Mouse (Mus musculus): Measurements from ENCODE around the gene Atox1. TPM values are rescaled to one million over a fixed set of nuclear protein-coding genes. Genes with fewer than 3 reads are reported as not detected.
A peak's percentile ranks its signal among the peaks of the same experiment; 100 is the strongest.

Atox1 gene
- polyA plus RNA-seq, 1 experiment, result 243 TPM

GRCm38 (mm10) chr11:55458501-55458900 lies 2.5 kb downstream of the Atox1 start:
- no peak overlapping the region for H3K4me3 ChIP-seq (replicated peaks; ENCODE audit: extremely low read depth, low read depth, low read length)
- no peak for DNase-seq
- H3K4me1 ChIP-seq (ENCODE audit: control insufficient read depth, insufficient read depth, low read length), result peaks cover 2% of the 10 kb centered on the region; the same call in 1 of the 2 replicates
- WGBS, result 56% methylated on average over 4 of the region's 4 CpGs
- no peak for TF ChIP-seq POLR2A (IDR thresholded peaks at IDR 0.05; ENCODE audit: borderline replicate concordance, extremely low read depth, low read depth, low read length)
- TF ChIP-seq CTCF (IDR thresholded peaks at IDR 0.05; ENCODE audit: insufficient read depth, low read length), result no peak

GRCm38 (mm10) chr11:55455166-55455565 lies 5.9 kb downstream of the Atox1 start:
- DNase-seq, result no peak
- H3K4me3 ChIP-seq (replicated peaks; ENCODE audit: extremely low read depth, low read depth, low read length), result no peak overlapping the region
- no peak for TF ChIP-seq POLR2A (IDR thresholded peaks at IDR 0.05; ENCODE audit: borderline replicate concordance, extremely low read depth, low read depth, low read length)
- TF ChIP-seq CTCF (IDR thresholded peaks at IDR 0.05; ENCODE audit: insufficient read depth, low read length), result no peak
- H3K4me1 ChIP-seq (ENCODE audit: control insufficient read depth, insufficient read depth, low read length), result peaks cover 2% of the 10 kb centered on the region; the same call in 1 of the 2 replicates
- 58% methylated on average over 2 of the region's 2 CpGs for WGBS

- peaks cover 6% of the 10 kb centered on the region; the same call in 1 of the 2 replicates for H3K4me1 ChIP-seq (ENCODE audit: control insufficient read depth, insufficient read depth, low read length)
- H3K4me3 ChIP-seq (replicated peaks; ENCODE audit: extremely low read depth, low read depth, low read length), result no peak overlapping the region
- WGBS, result 54% methylated on average over 4 of the region's 4 CpGs
- no peak for DNase-seq
- TF ChIP-seq POLR2A (IDR thresholded peaks at IDR 0.05; ENCODE audit: borderline replicate concordance, extremely low read depth, low read depth, low read length) (no peak), CTCF (IDR thresholded peaks at IDR 0.05; ENCODE audit: insufficient read depth, low read length) (no peak)
These were observed 7.4 kb downstream of the Atox1 start for GRCm38 (mm10) chr11:55453640-55454039.

GRCm38 (mm10) chr11:55450311-55450710 lies 10.7 kb downstream of the Atox1 start:
- 55% methylated on average over 4 of the region's 4 CpGs for WGBS
- Histone ChIP-seq H3K4me1 (ENCODE audit: control insufficient read depth, insufficient read depth, low read length) (peaks cover 9% of the 10 kb centered on the region; the same call in 1 of the 2 replicates), H3K4me3 (replicated peaks; ENCODE audit: extremely low read depth, low read depth, low read length) (no peak overlapping the region)
- TF ChIP-seq POLR2A (IDR thresholded peaks at IDR 0.05; ENCODE audit: borderline replicate concordance, extremely low read depth, low read depth, low read length) (no peak), CTCF (IDR thresholded peaks at IDR 0.05; ENCODE audit: insufficient read depth, low read length) (no peak)
- DNase-seq, result no peak

GRCm38 (mm10) chr11:55449531-55449930 lies 11.5 kb downstream of the Atox1 start:
- Histone ChIP-seq H3K4me3 (replicated peaks; ENCODE audit: extremely low read depth, low read depth, low read length) (no peak overlapping the region), H3K4me1 (ENCODE audit: control insufficient read depth, insufficient read depth, low read length) (peaks cover 11% of the 10 kb centered on the region; the same call in 1 of the 2 replicates)
- no peak for TF ChIP-seq POLR2A (IDR thresholded peaks at IDR 0.05; ENCODE audit: borderline replicate concordance, extremely low read depth, low read depth, low read length)
- TF ChIP-seq CTCF (IDR thresholded peaks at IDR 0.05; ENCODE audit: insufficient read depth, low read length), result no peak
- WGBS, result 47% methylated on average over 7 of the region's 7 CpGs
- DNase-seq, result no peak

- WGBS, result 16% methylated on average over 4 of the region's 4 CpGs
- TF ChIP-seq POLR2A (IDR thresholded peaks at IDR 0.05; ENCODE audit: borderline replicate concordance, extremely low read depth, low read depth, low read length) (no peak), CTCF (IDR thresholded peaks at IDR 0.05; ENCODE audit: insufficient read depth, low read length) (peak; percentile 61)
- H3K4me3 ChIP-seq (replicated peaks; ENCODE audit: extremely low read depth, low read depth, low read length), result no peak overlapping the region
- H3K4me1 ChIP-seq (ENCODE audit: control insufficient read depth, insufficient read depth, low read length), result peaks cover 11% of the 10 kb centered on the region; the same call in 1 of the 2 replicates
- peak; percentile 84 for DNase-seq
These were observed 14.5 kb downstream of the Atox1 start for GRCm38 (mm10) chr11:55446579-55446978.

GRCm38 (mm10) chr11:55444772-55445171 lies 16.3 kb downstream of the Atox1 start:
- Histone ChIP-seq H3K4me1 (ENCODE audit: control insufficient read depth, insufficient read depth, low read length) (peaks cover 11% of the 10 kb centered on the region; the same call in 1 of the 2 replicates), H3K4me3 (replicated peaks; ENCODE audit: extremely low read depth, low read depth, low read length) (no peak overlapping the region)
- 6% methylated on average over 1 of the region's 1 CpGs for WGBS
- DNase-seq, result peak; percentile 34
- peak; percentile 44; the same call in 1 of the 2 replicates for TF ChIP-seq CTCF (IDR thresholded peaks at IDR 0.05; ENCODE audit: insufficient read depth, low read length)
- no peak for TF ChIP-seq POLR2A (IDR thresholded peaks at IDR 0.05; ENCODE audit: borderline replicate concordance, extremely low read depth, low read depth, low read length)

- DNase-seq, result no peak
- H3K4me3 ChIP-seq (replicated peaks; ENCODE audit: extremely low read depth, low read depth, low read length), result no peak overlapping the region
- peaks cover 2% of the 10 kb centered on the region; the same call in 1 of the 2 replicates for H3K4me1 ChIP-seq (ENCODE audit: control insufficient read depth, insufficient read depth, low read length)
- WGBS, result 72% methylated on average over 5 of the region's 5 CpGs
- no peak for TF ChIP-seq POLR2A (IDR thresholded peaks at IDR 0.05; ENCODE audit: borderline replicate concordance, extremely low read depth, low read depth, low read length)
- no peak for TF ChIP-seq CTCF (IDR thresholded peaks at IDR 0.05; ENCODE audit: insufficient read depth, low read length)
These were observed 21.3 kb downstream of the Atox1 start for GRCm38 (mm10) chr11:55439718-55440117.

GRCm38 (mm10) chr11:55438031-55438430 lies 23.0 kb downstream of the Atox1 start:
- TF ChIP-seq POLR2A (IDR thresholded peaks at IDR 0.05; ENCODE audit: borderline replicate concordance, extremely low read depth, low read depth, low read length) (no peak), CTCF (IDR thresholded peaks at IDR 0.05; ENCODE audit: insufficient read depth, low read length) (no peak)
- 59% methylated on average over 4 of the region's 4 CpGs for WGBS
- no peak for DNase-seq
- H3K4me1 ChIP-seq (ENCODE audit: control insufficient read depth, insufficient read depth, low read length), result no peaks in the 10 kb centered on the region; the same call in 1 of the 2 replicates
- H3K4me3 ChIP-seq (replicated peaks; ENCODE audit: extremely low read depth, low read depth, low read length), result no peak overlapping the region

GRCm38 (mm10) chr11:55436089-55436488 lies 24.9 kb downstream of the Atox1 start:
- no peak for TF ChIP-seq POLR2A (IDR thresholded peaks at IDR 0.05; ENCODE audit: borderline replicate concordance, extremely low read depth, low read depth, low read length)
- TF ChIP-seq CTCF (IDR thresholded peaks at IDR 0.05; ENCODE audit: insufficient read depth, low read length), result no peak
- 85% methylated on average over 6 of the region's 6 CpGs for WGBS
- DNase-seq, result no peak
- Histone ChIP-seq H3K4me1 (ENCODE audit: control insufficient read depth, insufficient read depth, low read length) (no peaks in the 10 kb centered on the region; the same call in 1 of the 2 replicates), H3K4me3 (replicated peaks; ENCODE audit: extremely low read depth, low read depth, low read length) (no peak overlapping the region)
